Comparison of ENCODE assay signal across 30 mouse cellular contexts in genomic region chr9:70562825-70563224, GRCm38 (mm10).
"Had no signal": no experiment of that assay in that cellular context is flagged by ENCODE, and none has a peak within 500 bp of the region (broad histone marks: within the 10 kb centered on the region; RNA-seq: fewer than 3 reads in every experiment).

No protein-coding gene starts in this region.

- H3K36me3 ChIP-seq: heart, embryonic 15.5 days; intestine, embryonic 15.5 days had no signal

- H3K27ac ChIP-seq: heart, embryonic 13.5 days; heart, embryonic 15.5 days; hindbrain, embryonic 10.5 days; hindbrain, embryonic 12.5 days; hindbrain, embryonic 13.5 days; hindbrain, embryonic 14.5 days; hindbrain, embryonic 15.5 days; hindbrain, postnatal 0 days; intestine, embryonic 15.5 days; kidney, embryonic 15.5 days; kidney, postnatal 0 days; layer of hippocampus, adult 2 months; left cerebral cortex, adult 2 months had no signal

- H3K9me3 ChIP-seq: heart, embryonic 12.5 days; heart, embryonic 13.5 days; heart, embryonic 15.5 days; hindbrain, embryonic 10.5 days; hindbrain, embryonic 12.5 days; hindbrain, embryonic 13.5 days; hindbrain, embryonic 15.5 days; intestine, embryonic 15.5 days; kidney, embryonic 15.5 days had no signal

- H3K27me3 ChIP-seq: heart, embryonic 12.5 days; heart, embryonic 13.5 days; heart, embryonic 15.5 days; hindbrain, embryonic 12.5 days; hindbrain, embryonic 13.5 days; hindbrain, embryonic 15.5 days; intestine, embryonic 15.5 days; kidney, embryonic 15.5 days had no signal

- H3K4me1 ChIP-seq: hindbrain, embryonic 12.5 days; hindbrain, embryonic 13.5 days; hindbrain, embryonic 15.5 days; intestine, embryonic 15.5 days; kidney, embryonic 15.5 days had no signal

- H3K4me3 ChIP-seq: heart, embryonic 12.5 days; heart, embryonic 13.5 days; heart, embryonic 15.5 days; hindbrain, embryonic 10.5 days; hindbrain, embryonic 12.5 days; hindbrain, embryonic 13.5 days; hindbrain, embryonic 15.5 days; intestine, embryonic 15.5 days; kidney, embryonic 15.5 days; layer of hippocampus, adult 2 months; left cerebral cortex, adult 2 months had no signal

- DNase-seq: heart, postnatal 10 days; heart, postnatal 14 days; heart, postnatal 36 days; heart, postnatal 4 days; kidney, adult 11 months; kidney, adult 18-20 months; kidney, adult 2 months; kidney, adult 8-10 months; kidney, adult 9 months; kidney, postnatal 10 days; kidney, postnatal 14 days; kidney, postnatal 25 days; kidney, postnatal 36 days; kidney, postnatal 4 days; layer of hippocampus, adult 9-11 months; layer of hippocampus, postnatal 36 days had no signal

- H3K9ac ChIP-seq: heart, embryonic 12.5 days; heart, embryonic 13.5 days; heart, embryonic 15.5 days; hindbrain, embryonic 12.5 days; hindbrain, embryonic 13.5 days; hindbrain, embryonic 14.5 days; hindbrain, embryonic 15.5 days; intestine, embryonic 15.5 days; kidney, embryonic 15.5 days had no signal
